Mouse (Mus musculus) CH12.LX (cell line): ENCODE measurements around the gene Ccnt1. TPM values are rescaled to one million over a fixed set of nuclear protein-coding genes. Genes with fewer than 3 reads are reported as not detected.

Source experiments
- polyA plus RNA-seq: library from polyadenylated mRNA; unstranded; fragments of >175 nt; gene quantifications from 2 replicates; pipeline ENCODE4 v1.2.1, GENCODE M21; 2012; ENCODE audit warnings: low read depth; ENCODE audit not compliant: insufficient read length
- total RNA-seq, 2 experiments: library from RNA; depleted of rRNA; stranded (reverse); fragments of 300-350 nt in 1 of 2; fragments of >200 nt in 1 of 2; gene quantifications; 2 replicates each; pipeline ENCODE4 v1.2.3; 2012 to 2014

The Ccnt1 gene
- total and polyA plus RNA-seq, 3 experiments: 36.8 to 73.3 (median 41.3) TPM

Other genes starting within 250 kb of the Ccnt1 start
- gene Olfr284, start 229.9 kb downstream of the Ccnt1 start, total RNA-seq (2012; rRNA removed): not detected in 2 replicates
- gene Olfr284, start 229.9 kb downstream of the Ccnt1 start, total RNA-seq (2014; rRNA removed): not detected in 2 replicates
- gene Olfr284, start 229.9 kb downstream of the Ccnt1 start, polyA plus RNA-seq: not detected in 2 replicates
- not detected in 2 replicates for gene Olfr283, start 190.0 kb downstream of the Ccnt1 start, total RNA-seq (2012; rRNA removed)
- not detected in 2 replicates for gene Olfr283, start 190.0 kb downstream of the Ccnt1 start, total RNA-seq (2014; rRNA removed)
- not detected in 2 replicates for gene Olfr283, start 190.0 kb downstream of the Ccnt1 start, polyA plus RNA-seq
- not detected in 2 replicates for gene Olfr282, start 139.7 kb downstream of the Ccnt1 start, total RNA-seq (2012; rRNA removed)
- not detected in 2 replicates for gene Olfr282, start 139.7 kb downstream of the Ccnt1 start, total RNA-seq (2014; rRNA removed)
- not detected in 2 replicates for gene Olfr282, start 139.7 kb downstream of the Ccnt1 start, polyA plus RNA-seq
- gene Olfr281, start 118.3 kb downstream of the Ccnt1 start, total RNA-seq (2012; rRNA removed): not detected in 2 replicates
- gene Olfr281, start 118.3 kb downstream of the Ccnt1 start, total RNA-seq (2014; rRNA removed): not detected in 2 replicates
- not detected in 2 replicates for gene Olfr281, start 118.3 kb downstream of the Ccnt1 start, polyA plus RNA-seq
- gene OR5BS1P, start 101.0 kb downstream of the Ccnt1 start, total RNA-seq (2012; rRNA removed): not detected in 2 replicates
- gene OR5BS1P, start 101.0 kb downstream of the Ccnt1 start, total RNA-seq (2014; rRNA removed): not detected in 2 replicates
- not detected in 2 replicates for gene OR5BS1P, start 101.0 kb downstream of the Ccnt1 start, polyA plus RNA-seq
- not detected in 2 replicates for gene Lalba, start 88.2 kb downstream of the Ccnt1 start, total RNA-seq (2012; rRNA removed)
- gene Lalba, start 88.2 kb downstream of the Ccnt1 start, total RNA-seq (2014; rRNA removed): not detected in 2 replicates
- gene Lalba, start 88.2 kb downstream of the Ccnt1 start, polyA plus RNA-seq: not detected in 2 replicates
- gene Olfr279, start 78.5 kb downstream of the Ccnt1 start, total RNA-seq (2012; rRNA removed): not detected in 2 replicates
- gene Olfr279, start 78.5 kb downstream of the Ccnt1 start, total RNA-seq (2014; rRNA removed): not detected in 2 replicates
- gene Olfr279, start 78.5 kb downstream of the Ccnt1 start, polyA plus RNA-seq: 0.07 TPM in 1 of 2 replicates, not detected in the other
- 59.6 and 84.7 TPM in 2 replicates for gene Kansl2, start 36.7 kb downstream of the Ccnt1 start, total RNA-seq (2012; rRNA removed)
- gene Kansl2, start 36.7 kb downstream of the Ccnt1 start, total RNA-seq (2014; rRNA removed): 101 and 103 TPM in 2 replicates
- 111 and 125 TPM in 2 replicates for gene Kansl2, start 36.7 kb downstream of the Ccnt1 start, polyA plus RNA-seq
- not detected in 2 replicates for gene 4930415O20Rik, start 81 bp upstream of the Ccnt1 start, total RNA-seq (2012; rRNA removed)
- not detected in 2 replicates for gene 4930415O20Rik, start 81 bp upstream of the Ccnt1 start, total RNA-seq (2014; rRNA removed)
- gene 4930415O20Rik, start 81 bp upstream of the Ccnt1 start, polyA plus RNA-seq: not detected in 2 replicates
- 1.5 and 2.6 TPM in 2 replicates for gene Adcy6, start 39.2 kb upstream of the Ccnt1 start, total RNA-seq (2012; rRNA removed)
- 0.05 TPM in 1 of 2 replicates, not detected in the other for gene Adcy6, start 39.2 kb upstream of the Ccnt1 start, total RNA-seq (2014; rRNA removed)
- gene Adcy6, start 39.2 kb upstream of the Ccnt1 start, polyA plus RNA-seq: 0.06 and 0.11 TPM in 2 replicates
- 2.9 and 4.3 TPM in 2 replicates for gene Cacnb3, start 59.9 kb upstream of the Ccnt1 start, total RNA-seq (2012; rRNA removed)
- 2.3 and 2.5 TPM in 2 replicates for gene Cacnb3, start 59.9 kb upstream of the Ccnt1 start, total RNA-seq (2014; rRNA removed)
- gene Cacnb3, start 59.9 kb upstream of the Ccnt1 start, polyA plus RNA-seq: 5.7 and 7.0 TPM in 2 replicates
- gene Ddx23, start 92.0 kb upstream of the Ccnt1 start, total RNA-seq (2012; rRNA removed): 103 and 132 TPM in 2 replicates
- 58.5 and 59.4 TPM in 2 replicates for gene Ddx23, start 92.0 kb upstream of the Ccnt1 start, total RNA-seq (2014; rRNA removed)
- 148 and 181 TPM in 2 replicates for gene Ddx23, start 92.0 kb upstream of the Ccnt1 start, polyA plus RNA-seq
- 3.8 and 6.3 TPM in 2 replicates for gene Rnd1, start 106.5 kb upstream of the Ccnt1 start, total RNA-seq (2012; rRNA removed)
- 5.8 and 9.4 TPM in 2 replicates for gene Rnd1, start 106.5 kb upstream of the Ccnt1 start, total RNA-seq (2014; rRNA removed)
- 5.7 and 6.0 TPM in 2 replicates for gene Rnd1, start 106.5 kb upstream of the Ccnt1 start, polyA plus RNA-seq
- 0.13 TPM in 1 of 2 replicates, not detected in the other for gene Ccdc65, start 137.3 kb upstream of the Ccnt1 start, total RNA-seq (2012; rRNA removed)
- not detected in 2 replicates for gene Ccdc65, start 137.3 kb upstream of the Ccnt1 start, total RNA-seq (2014; rRNA removed)
- gene Ccdc65, start 137.3 kb upstream of the Ccnt1 start, polyA plus RNA-seq: 0.11 and 0.14 TPM in 2 replicates
- gene Fkbp11, start 157.3 kb upstream of the Ccnt1 start, total RNA-seq (2012; rRNA removed): 75.0 and 132 TPM in 2 replicates
- gene Fkbp11, start 157.3 kb upstream of the Ccnt1 start, total RNA-seq (2014; rRNA removed): 21.0 and 23.4 TPM in 2 replicates
- gene Fkbp11, start 157.3 kb upstream of the Ccnt1 start, polyA plus RNA-seq: 22.2 and 27.6 TPM in 2 replicates
- gene Arf3, start 192.3 kb upstream of the Ccnt1 start, total RNA-seq (2012; rRNA removed): 32.5 and 33.8 TPM in 2 replicates
- 33.9 and 41.0 TPM in 2 replicates for gene Arf3, start 192.3 kb upstream of the Ccnt1 start, total RNA-seq (2014; rRNA removed)
- 158 and 182 TPM in 2 replicates for gene Arf3, start 192.3 kb upstream of the Ccnt1 start, polyA plus RNA-seq
- gene Wnt10b, start 207.2 kb upstream of the Ccnt1 start, total RNA-seq (2012; rRNA removed): 19.1 and 25.4 TPM in 2 replicates
- gene Wnt10b, start 207.2 kb upstream of the Ccnt1 start, total RNA-seq (2014; rRNA removed): 61.6 and 64.4 TPM in 2 replicates
- gene Wnt10b, start 207.2 kb upstream of the Ccnt1 start, polyA plus RNA-seq: 56.2 and 58.0 TPM in 2 replicates
- not detected in 2 replicates for gene Wnt1, start 218.9 kb upstream of the Ccnt1 start, total RNA-seq (2012; rRNA removed)
- gene Wnt1, start 218.9 kb upstream of the Ccnt1 start, total RNA-seq (2014; rRNA removed): not detected in 2 replicates
- not detected in 2 replicates for gene Wnt1, start 218.9 kb upstream of the Ccnt1 start, polyA plus RNA-seq
- gene Ddn, start 238.6 kb upstream of the Ccnt1 start, total RNA-seq (2012; rRNA removed): 0.04 TPM in 1 of 2 replicates, not detected in the other
- gene Ddn, start 238.6 kb upstream of the Ccnt1 start, total RNA-seq (2014; rRNA removed): not detected in 2 replicates
- gene Ddn, start 238.6 kb upstream of the Ccnt1 start, polyA plus RNA-seq: 0.08 TPM in 1 of 2 replicates, not detected in the other